Mouse (Mus musculus) monocyte, adult 2 months (primary cell): Measurements from ENCODE around the gene Irx2.

Source experiments
- DNase-seq, 2 experiments: peaks; one replicate each; pipeline ENCODE4 v3.0.0; 2022; ENCODE audit warnings: low spot score in 2 of 2, low read depth in 1 of 2

Gene Irx2

DNA sequence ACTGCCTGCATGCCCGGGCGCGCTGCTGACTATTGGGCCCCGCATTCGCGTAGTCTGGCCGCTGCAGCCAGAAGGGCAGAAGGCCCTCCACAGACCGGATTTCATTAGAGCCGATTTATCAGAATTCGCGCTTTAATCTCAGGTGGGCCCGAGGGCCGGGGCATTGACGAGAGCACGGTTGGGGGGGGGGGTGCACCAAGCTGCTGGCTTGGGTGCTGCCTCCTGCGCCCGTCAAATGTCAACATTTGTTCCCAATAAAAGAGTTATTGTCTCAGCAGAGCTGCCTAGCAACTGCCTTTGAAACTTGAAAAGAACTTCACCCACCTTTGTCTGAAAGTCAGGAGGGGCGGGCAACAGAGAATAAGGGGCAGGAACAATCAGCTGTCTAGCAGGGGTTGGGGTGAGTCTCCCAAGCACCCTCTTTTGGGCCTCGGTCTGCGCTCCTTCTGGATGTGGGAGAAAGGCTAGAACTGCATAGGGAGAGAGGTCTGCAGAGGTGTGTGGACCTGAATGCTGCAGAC lies 7.8 kb downstream of the Irx2 start:
- no peak for DNase-seq

DNA sequence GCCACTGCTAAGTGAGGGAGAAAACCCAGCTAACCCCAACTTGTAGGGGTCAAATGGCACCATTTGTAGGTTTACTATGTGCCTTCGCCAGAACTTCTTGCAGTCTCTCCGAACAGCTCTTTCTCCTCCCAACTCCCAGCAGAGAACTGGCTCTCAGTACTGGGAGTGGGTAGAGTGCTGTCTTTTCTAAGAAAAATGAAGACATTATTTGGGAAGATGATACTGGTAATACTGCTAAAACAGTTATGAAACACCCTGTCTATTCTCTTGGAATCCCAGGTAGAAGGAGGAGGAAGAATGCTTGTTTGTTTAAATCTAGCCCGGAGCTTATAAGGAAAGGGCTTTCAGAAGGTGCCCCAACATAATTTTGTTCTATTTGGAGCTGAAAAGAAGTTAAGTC lies 8.9 kb downstream of the Irx2 start:
- no peak for DNase-seq

DNA sequence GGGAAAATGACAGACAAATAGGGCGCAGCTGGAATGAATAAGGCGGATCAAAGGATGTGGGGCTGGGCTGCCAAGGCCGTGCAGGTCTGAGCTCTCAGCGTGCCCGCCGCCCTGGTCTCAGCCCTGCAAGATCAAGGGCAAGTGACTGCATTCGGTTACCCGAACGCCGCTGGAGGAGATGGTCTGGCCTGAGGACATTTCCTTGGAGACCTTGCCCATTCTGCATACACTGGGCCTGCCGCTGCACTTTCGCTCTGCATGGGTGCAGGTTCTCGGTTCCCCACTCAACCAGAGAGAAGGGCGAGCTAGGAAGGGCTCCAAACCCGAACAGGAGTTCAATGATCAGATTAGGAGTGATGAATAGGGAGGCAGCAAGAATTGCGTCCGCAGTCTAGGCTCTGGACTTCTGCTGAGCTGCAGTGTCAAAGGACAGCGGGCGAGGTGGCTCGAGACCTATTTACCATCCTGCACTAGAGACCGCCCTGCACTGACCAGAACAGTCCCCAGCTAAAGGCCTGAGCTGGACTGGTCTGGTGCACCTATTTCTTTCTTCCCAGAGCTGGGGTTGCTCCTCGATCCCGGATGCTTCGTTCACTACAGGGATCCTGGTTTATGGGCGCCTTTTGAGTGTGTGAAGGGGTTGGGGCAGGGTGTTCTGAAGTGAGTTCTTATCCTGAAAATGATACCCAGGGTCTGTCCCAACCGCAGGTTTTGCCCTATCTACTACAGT lies 9.9 kb downstream of the Irx2 start:
- no peak for DNase-seq

DNA sequence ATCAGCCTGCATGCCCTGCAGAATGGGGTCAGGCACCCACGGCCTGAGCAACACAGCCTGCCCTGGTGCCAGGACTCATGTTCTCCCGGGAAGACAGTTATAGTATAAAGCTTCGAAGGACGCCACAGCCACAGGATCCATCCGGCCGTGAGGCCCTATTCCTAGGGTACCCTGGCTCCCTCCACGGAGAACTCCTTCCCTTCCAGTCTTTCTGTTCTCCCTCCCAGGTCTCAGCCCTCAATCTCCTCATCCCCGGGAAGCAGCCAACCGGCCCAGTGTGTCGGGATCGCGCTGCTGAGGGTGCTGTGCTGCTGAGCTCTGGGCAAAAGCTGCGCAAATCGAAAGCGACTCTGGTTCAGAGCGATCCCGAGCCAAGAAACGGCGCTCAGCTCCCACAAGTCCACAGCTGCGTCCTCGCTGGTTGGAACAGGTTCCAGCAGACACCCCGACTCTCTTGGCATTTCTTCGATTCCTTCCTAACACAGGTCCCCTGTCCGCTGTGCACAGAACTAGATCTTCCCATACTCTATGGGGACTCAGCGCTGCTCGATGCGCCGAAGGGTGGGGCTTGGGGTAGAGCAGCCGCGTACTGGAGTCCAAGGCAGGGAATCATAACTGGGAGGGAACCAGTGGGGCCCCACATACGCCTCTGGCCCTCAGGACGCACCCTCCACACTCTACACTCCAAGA lies 11.0 kb downstream of the Irx2 start:
- no peak for DNase-seq

DNA sequence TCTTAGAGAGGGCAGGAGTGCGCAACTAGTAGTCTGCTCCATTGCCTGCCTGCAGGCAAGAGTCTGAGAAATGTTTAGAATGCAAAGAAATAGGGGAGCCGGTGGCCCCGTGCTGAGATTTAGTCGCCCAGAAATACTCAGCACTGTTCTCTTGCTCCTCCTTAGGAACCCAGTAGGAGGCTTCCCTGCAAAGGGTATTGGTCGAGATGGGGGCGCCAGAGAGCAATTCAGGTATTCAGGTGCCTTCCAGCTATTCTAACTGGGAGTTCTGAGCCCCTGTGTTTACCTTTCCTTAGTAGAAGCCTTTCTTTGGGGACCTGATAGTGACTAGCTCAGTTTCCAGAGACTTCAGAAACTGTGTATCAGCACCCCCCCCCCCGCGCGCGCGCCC lies 11.5 kb downstream of the Irx2 start:
- DNase-seq = no peak

DNA sequence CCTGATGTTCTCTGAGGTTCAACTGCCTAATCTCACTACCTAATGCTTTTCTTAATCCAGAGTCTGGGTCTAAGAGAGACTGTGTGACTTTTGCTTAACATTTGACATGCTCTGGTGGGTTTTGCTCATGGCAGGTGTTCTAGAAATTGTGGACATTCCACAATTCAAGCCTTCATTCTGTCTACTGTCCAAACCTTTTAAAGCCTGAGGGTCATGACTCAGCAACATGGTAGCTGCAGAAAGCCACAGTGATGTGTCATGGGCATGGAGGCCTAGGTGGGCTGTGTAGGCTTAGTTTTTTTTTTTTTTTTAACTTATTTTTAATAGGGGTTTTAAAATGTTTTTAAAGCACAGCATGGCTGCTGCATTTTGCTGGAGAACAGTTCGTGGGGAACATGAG lies 27.8 kb downstream of the Irx2 start:
- no peak for DNase-seq

DNA sequence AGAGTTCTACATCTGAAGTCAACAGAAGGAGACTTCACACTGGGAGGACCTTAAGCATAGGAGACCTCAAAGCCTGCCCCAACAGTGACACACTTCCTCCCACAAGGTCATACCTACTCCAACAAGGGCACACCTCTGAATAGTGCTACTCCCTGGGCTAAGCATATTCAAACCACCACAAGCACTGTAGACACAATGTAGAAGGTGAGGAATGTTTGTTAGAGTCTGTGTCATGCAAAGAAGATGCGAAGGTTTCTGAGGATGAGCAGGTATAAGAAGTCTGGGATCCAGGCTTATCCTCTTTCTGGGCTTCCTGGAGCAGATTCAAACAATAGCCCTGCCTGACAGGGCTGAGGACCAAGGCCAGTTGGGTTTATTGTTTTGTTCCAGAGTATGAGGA lies 47.2 kb downstream of the Irx2 start:
- DNase-seq = no peak
